Mouse (Mus musculus) neural tube, embryonic 14.5 days (tissue): ENCODE results near the gene Apobec4. TPM values are rescaled to one million over a fixed set of nuclear protein-coding genes. Genes with fewer than 3 reads are reported as not detected.
A peak's percentile ranks its signal among the peaks of the same experiment; 100 is the strongest.
"Not testable (repeated sequence)": the region's sequence is repeated elsewhere in the genome, so short reads cannot be mapped to it uniquely, and the experiment has no call there.

Source experiments
- ATAC-seq: fragments of 200-750 bp; cut with Nextera tagmentation; 2 replicates; pipeline ENCODE4 v1.8.0; 2017; ENCODE audit warnings: low read depth, mild to moderate bottlenecking, moderate TSS enrichment, moderate library complexity
- H3K27ac ChIP-seq: fragments of 300-500 bp; sonication (generic); 2 replicates; pipeline ENCODE4 v1.5.1; 2014; ENCODE audit warnings: low read depth, mild to moderate bottlenecking, control low read depth, low read length, moderate library complexity, mixed read lengths
- H3K27me3 ChIP-seq: fragments of 300-500 bp; sonication (generic); 2 replicates; pipeline ENCODE4 v1.6.1; 2014; ENCODE audit warnings: low read length; ENCODE audit not compliant: control insufficient read depth, insufficient read depth
- H3K36me3 ChIP-seq: fragments of 300-500 bp; sonication (generic); 2 replicates; pipeline ENCODE4 v1.6.1; 2014; ENCODE audit warnings: low read length, mixed read lengths; ENCODE audit not compliant: control insufficient read depth, insufficient read depth
- H3K4me1 ChIP-seq: fragments of 300-500 bp; sonication (generic); 2 replicates; pipeline ENCODE4 v1.6.1; 2014; ENCODE audit warnings: low read length; ENCODE audit not compliant: control insufficient read depth, insufficient read depth
- H3K4me2 ChIP-seq: fragments of 300-500 bp; sonication (generic); 2 replicates; pipeline ENCODE4 v1.6.1; 2014; ENCODE audit warnings: mild to moderate bottlenecking, low read depth, low read length, control low read depth
- H3K4me3 ChIP-seq: fragments of 300-500 bp; sonication (generic); 2 replicates; pipeline ENCODE4 v1.5.1; 2014; ENCODE audit warnings: low read depth, low read length, control low read depth, mixed read lengths
- H3K9ac ChIP-seq: fragments of 300-500 bp; sonication (generic); replicated peaks from 2 replicates; pipeline ENCODE4 v1.6.1; 2014; ENCODE audit warnings: low read depth, mild to moderate bottlenecking, control low read depth, low read length, mixed read lengths
- H3K9me3 ChIP-seq: fragments of 300-500 bp; sonication (generic); 2 replicates; pipeline ENCODE4 v1.6.1; 2016; ENCODE audit warnings: low read length; ENCODE audit not compliant: control insufficient read depth
- WGBS: fragments of 180-500 bp; shearing (Covaris S2); extraction: QIAGEN DNeasy Blood & Tissue Kit; methylation state at CpG from one replicate; pipeline ENCODE4 v1.1.7; 2014; 5-methylcytosine and 5-hydroxymethylcytosine counted together
- polyA plus RNA-seq: library from polyadenylated mRNA; unstranded; fragments of >200 nt; fragmentation: Nextera tagmentation; extraction: Ambion mirVana; gene quantifications from 2 replicates; pipeline ENCODE4 v1.2.1, GENCODE M21; 2014

Apobec4 gene
- polyA plus RNA-seq, 1 experiment from 2014 or later: 0.21 TPM

DNA sequence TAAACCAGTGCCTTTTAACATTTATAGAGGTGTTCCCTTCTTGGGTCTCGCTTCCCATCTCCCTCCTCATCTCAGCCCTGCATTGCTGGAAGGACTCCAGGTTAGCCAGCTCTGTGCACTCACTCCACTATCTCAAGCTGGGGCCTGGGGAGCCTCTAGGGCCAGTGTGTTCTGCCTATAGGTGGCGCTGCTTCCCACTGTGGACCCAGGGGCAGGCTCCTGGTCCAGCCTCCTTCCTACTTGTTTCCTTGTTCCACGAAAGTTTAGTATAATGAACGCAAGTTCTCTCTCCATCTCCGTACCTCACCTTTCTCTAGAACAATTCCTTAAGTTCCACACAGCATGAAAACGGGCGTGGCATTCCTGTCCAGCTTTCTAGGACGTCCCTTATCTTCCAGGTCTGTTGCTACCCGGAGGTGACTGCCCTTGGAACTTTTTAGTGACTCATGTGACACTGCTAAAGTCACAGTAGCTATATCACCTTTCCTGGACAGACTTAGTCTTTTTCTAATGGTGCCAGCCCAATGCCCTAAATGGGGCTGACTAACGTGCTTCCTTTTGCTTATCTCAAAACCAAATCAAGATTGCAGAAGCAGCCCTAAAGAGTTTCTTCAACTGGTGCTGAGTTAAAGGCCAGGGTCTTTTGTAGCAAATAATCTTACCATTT lies 28.9 kb downstream of the Apobec4 start:
- H3K27me3 ChIP-seq: no peaks in the 10 kb centered on the region
- 41% methylated on average over 10 of the region's 10 CpGs for WGBS
- no peak overlapping the region for H3K4me3 ChIP-seq
- no peak overlapping the region for H3K4me2 ChIP-seq
- no peaks in the 10 kb centered on the region for H3K4me1 ChIP-seq
- peaks cover 10% of the 10 kb centered on the region for H3K36me3 ChIP-seq
- ATAC-seq: no peak
- H3K9me3 ChIP-seq: no peaks in the 10 kb centered on the region
- no peak overlapping the region for H3K27ac ChIP-seq
- H3K9ac ChIP-seq: no peak overlapping the region

DNA sequence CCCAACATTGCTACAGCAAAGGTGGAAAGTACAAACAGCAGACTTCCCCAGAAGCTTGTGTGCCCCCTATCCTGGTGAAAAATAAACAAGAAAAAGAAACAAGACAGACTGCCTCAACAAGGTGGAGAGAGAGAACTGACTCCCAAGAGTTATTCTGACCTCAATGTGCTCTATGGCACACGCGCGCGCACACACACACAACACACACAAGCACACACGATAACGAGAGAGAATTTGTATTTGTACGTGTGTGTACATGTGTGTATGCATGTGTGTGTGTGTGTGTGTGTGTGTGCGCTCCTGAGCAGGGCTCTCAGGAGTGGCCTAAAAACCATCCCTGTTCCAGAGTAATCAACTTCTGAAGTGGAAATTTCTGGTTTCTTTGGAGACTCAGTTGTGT lies 34.3 kb downstream of the Apobec4 start:
- Histone ChIP-seq H3K27ac (no peak overlapping the region), H3K9ac (no peak overlapping the region), H3K4me1 (no peaks in the 10 kb centered on the region), H3K4me3 (no peak overlapping the region), H3K27me3 (no peaks in the 10 kb centered on the region), H3K4me2 (no peak overlapping the region), H3K36me3 (no peaks in the 10 kb centered on the region), H3K9me3 (no peaks in the 10 kb centered on the region)
- 97% methylated on average over 8 of the region's 8 CpGs for WGBS
- no peak for ATAC-seq

DNA sequence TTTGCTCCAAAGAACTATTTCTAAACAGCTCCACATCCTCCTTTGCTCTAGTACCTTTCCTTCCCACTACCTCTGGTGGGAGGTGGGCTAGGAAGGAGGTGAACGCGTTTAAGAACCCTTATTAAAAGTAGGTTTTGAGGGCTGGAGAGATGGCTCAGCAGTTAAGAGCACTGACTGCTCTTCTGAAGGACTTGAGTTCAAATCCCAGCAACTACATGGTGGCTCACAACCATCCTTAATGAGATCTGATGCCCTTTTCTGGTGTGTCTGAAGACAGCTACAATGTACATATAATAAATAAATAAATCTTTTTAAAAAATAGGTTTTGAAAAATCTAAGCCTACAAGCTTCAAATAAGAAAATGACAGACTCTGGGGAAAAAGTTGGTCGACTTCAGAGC lies 35.1 kb downstream of the Apobec4 start:
- not testable (repeated sequence) for ATAC-seq

DNA sequence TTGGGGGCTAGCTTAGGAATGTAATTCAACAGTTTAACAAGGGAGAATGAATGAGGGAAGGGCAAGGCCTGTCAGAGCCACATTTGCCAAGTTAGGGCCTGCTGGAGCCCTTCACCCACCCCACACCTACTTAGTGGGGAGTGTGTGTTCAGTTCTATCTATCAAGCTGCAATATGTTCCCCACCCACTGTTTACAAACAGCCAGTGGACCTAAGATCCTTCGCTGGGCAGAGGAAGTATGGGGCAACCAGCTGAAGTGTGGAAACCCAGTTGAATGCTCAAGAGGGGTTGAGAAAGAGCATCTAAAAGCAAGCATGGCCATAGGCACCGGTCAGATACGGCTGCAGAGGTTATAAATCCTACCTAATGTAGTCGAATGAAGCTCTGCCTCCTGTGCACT lies 36.6 kb downstream of the Apobec4 start:
- Histone ChIP-seq H3K27ac (no peak overlapping the region), H3K9ac (no peak overlapping the region), H3K36me3 (no peaks in the 10 kb centered on the region), H3K4me2 (no peak overlapping the region), H3K9me3 (no peaks in the 10 kb centered on the region), H3K4me3 (no peak overlapping the region), H3K4me1 (no peaks in the 10 kb centered on the region), H3K27me3 (no peaks in the 10 kb centered on the region)
- no peak for ATAC-seq
- WGBS: 88% methylated on average over 4 of the region's 4 CpGs

More for the DNA sequence above, 35.1 kb downstream of the Apobec4 start:
- H3K4me2 ChIP-seq, H3K27ac ChIP-seq, H3K9me3 ChIP-seq, H3K27me3 ChIP-seq, H3K9ac ChIP-seq, H3K36me3 ChIP-seq, H3K4me3 ChIP-seq, H3K4me1 ChIP-seq: not testable (repeated sequence)
- 88% methylated on average over 3 of the region's 3 CpGs for WGBS

DNA sequence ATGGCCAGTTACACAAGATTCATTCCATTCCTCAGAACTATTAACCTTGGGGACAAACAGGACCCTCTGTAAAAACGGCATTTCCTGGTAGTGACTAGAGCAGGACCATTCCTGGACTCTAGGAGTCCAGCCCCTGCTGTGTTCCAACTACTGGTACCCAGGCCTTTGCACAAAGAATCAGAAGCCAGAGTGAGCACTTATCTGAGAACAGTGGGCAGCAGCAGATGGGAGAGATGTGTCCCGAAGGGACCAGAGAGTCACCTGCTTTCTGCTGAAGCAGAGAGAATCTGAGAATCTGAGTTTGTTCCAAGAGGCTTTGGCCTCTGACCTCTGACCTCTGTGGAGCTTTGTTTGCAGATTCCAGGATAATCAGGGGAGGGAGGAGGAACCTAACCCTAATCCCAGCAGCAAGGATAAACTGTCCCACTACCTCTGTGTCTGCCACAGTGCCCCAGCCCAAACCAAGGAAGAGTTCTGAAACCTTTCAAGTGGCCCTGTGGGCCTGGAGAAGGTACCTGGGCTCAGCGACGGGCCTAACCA lies 37.8 kb downstream of the Apobec4 start:
- no peak overlapping the region for H3K4me3 ChIP-seq
- no peak overlapping the region for H3K4me2 ChIP-seq
- ATAC-seq: no peak
- no peaks in the 10 kb centered on the region for H3K9me3 ChIP-seq
- H3K36me3 ChIP-seq: no peaks in the 10 kb centered on the region
- no peak overlapping the region for H3K9ac ChIP-seq
- WGBS: 36% methylated on average over 4 of the region's 4 CpGs
- no peaks in the 10 kb centered on the region for H3K27me3 ChIP-seq
- H3K4me1 ChIP-seq: no peaks in the 10 kb centered on the region; the same call in 1 of the 2 replicates
- no peak overlapping the region for H3K27ac ChIP-seq

DNA sequence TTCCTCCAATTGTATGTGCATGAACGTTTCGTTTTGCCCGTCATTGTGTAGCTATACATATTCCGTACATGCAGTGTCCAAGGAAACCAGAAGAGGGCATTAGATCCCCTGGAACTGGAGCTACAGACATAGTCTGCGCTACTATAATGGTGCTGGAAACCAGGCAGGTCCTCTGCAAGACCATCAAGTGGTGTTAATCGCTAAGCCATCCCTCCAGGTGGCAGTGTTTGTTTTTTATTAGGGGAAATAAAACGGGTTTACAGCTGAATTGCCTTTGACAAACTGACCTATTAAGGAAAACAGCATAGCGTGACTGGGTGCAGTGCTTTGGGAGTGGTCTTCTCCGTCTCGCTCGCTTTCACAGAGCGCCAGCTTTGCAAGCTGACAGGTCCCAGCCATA lies 39.9 kb downstream of the Apobec4 start:
- WGBS: 10% methylated on average over 12 of the region's 12 CpGs
- Histone ChIP-seq H3K4me1 (no peaks in the 10 kb centered on the region; the same call in 1 of the 2 replicates), H3K27ac (no peak overlapping the region), H3K36me3 (no peaks in the 10 kb centered on the region), H3K27me3 (no peaks in the 10 kb centered on the region), H3K4me2 (no peak overlapping the region), H3K4me3 (no peak overlapping the region), H3K9me3 (no peaks in the 10 kb centered on the region), H3K9ac (no peak overlapping the region)
- 0 out of 2 replicates have a peak, but pooled peaks have one; percentile 38 for ATAC-seq

DNA sequence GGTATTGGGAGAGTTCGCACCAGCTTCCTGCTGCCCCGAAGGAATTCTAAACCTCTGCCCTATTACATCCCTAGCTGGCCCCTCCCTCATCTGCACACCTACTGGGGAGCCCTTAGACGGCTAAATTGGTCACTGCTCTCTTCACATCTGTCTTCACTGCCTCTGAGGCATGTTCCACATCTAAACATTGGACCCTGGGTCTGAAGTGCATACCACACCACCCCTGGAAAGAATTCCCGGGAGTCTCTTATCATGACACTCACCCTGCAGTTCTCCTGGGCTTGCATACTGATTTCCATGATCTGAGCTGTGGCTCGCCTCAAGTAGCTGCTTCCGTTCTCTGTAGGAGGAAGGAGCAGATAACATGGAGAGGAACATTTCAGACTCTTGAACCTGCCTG lies 40.5 kb downstream of the Apobec4 start:
- no peak for ATAC-seq
- no peak overlapping the region for H3K4me3 ChIP-seq
- WGBS: 12% methylated on average over 6 of the region's 6 CpGs
- H3K36me3 ChIP-seq: no peaks in the 10 kb centered on the region
- no peak overlapping the region for H3K27ac ChIP-seq
- H3K27me3 ChIP-seq: no peaks in the 10 kb centered on the region
- no peaks in the 10 kb centered on the region for H3K9me3 ChIP-seq
- H3K9ac ChIP-seq: no peak overlapping the region
- no peaks in the 10 kb centered on the region; the same call in 1 of the 2 replicates for H3K4me1 ChIP-seq
- no peak overlapping the region for H3K4me2 ChIP-seq

DNA sequence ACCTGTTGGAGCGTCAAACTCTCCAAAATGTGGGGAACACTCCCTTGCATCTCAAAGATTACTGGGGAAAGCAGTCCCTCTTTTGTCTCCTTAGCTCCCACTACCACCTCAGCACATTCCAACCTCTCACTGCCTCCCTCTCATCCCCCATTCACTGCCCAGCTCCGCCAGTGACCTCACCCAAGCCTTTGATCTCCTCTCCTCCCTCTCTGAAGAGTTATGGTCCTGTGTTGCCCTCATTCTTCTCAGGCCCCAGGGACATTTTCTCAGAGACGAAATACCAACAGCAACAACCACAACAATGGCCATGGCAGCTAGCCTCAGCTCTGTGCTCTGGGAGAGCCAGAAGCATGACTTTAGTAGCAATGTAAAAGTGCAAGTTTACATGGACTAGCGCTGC lies 40.9 kb downstream of the Apobec4 start:
- WGBS: 10% methylated on average over 4 of the region's 4 CpGs
- no peaks in the 10 kb centered on the region for H3K9me3 ChIP-seq

DNA sequence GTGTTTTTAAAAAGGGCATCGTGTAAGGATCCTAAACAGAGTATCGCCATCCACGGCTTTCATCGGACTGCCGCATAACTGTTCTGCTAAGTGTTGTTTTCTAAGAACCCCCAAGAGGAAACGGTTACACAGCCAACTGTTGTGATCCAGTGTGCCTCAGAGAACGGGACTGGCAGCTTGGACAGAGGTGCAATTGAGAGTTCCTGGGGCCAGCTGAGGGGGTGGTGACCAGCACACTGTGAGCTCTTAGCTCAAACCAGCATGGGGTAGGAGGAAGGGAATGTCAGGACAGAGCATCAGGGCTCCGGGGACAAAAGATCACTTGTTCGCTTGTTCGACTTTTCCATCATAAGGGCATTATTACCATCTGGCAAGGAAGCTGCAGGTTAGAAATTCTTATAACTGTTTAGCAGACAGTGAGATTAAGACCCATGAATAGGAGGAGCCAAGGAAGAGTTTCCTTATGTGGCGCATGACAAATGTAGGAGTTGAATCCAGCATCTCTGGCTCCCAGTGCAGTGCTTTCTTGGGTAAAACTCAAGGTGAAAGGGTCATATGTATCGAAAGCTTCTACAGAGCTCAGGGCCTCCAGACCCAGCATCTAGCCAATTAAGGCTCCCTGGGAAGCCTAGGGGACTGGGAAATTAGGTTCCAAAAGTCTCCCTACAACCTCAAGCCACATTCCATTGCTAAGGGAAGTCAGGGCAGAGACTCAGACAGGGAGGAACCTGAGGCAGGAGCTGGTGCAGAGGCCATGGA lies 42.6 kb downstream of the Apobec4 start:
- ATAC-seq: peak; percentile 71
- Histone ChIP-seq H3K4me3 (no peak overlapping the region), H3K9ac (no peak overlapping the region), H3K27ac (0 out of 2 replicates have a peak overlapping the region, but pooled peaks have one; percentile 24), H3K27me3 (no peaks in the 10 kb centered on the region), H3K9me3 (no peaks in the 10 kb centered on the region), H3K4me1 (no peaks in the 10 kb centered on the region; the same call in 1 of the 2 replicates), H3K4me2 (no peak overlapping the region), H3K36me3 (no peaks in the 10 kb centered on the region)
- 7% methylated on average over 12 of the region's 12 CpGs for WGBS

More for the DNA sequence above, 40.9 kb downstream of the Apobec4 start:
- Histone ChIP-seq H3K27ac (no peak overlapping the region), H3K27me3 (no peaks in the 10 kb centered on the region), H3K36me3 (no peaks in the 10 kb centered on the region), H3K9ac (no peak overlapping the region), H3K4me2 (no peak overlapping the region), H3K4me3 (no peak overlapping the region), H3K4me1 (no peaks in the 10 kb centered on the region; the same call in 1 of the 2 replicates)
- no peak for ATAC-seq
